Mouse (Mus musculus) liver, embryonic 15.5 days (tissue): ENCODE results near the gene Nxf7. TPM values are rescaled to one million over a fixed set of nuclear protein-coding genes. Genes with fewer than 3 reads are reported as not detected.
"Not testable (repeated sequence)": the region's sequence is repeated elsewhere in the genome, so short reads cannot be mapped to it uniquely, and the experiment has no call there.

Source experiments
- ATAC-seq: fragments of 200-750 bp; cut with Nextera tagmentation; 2 replicates; pipeline ENCODE4 v1.8.0; 2017; ENCODE audit warnings: moderate number of reproducible peaks, mild to moderate bottlenecking, moderate library complexity; ENCODE audit not compliant: insufficient read depth
- H3K27ac ChIP-seq: fragments of 300-500 bp; sonication (generic); replicated peaks from 2 replicates; pipeline ENCODE4 v1.5.1; 2015; ENCODE audit warnings: mild to moderate bottlenecking, inconsistent platforms
- H3K27me3 ChIP-seq: fragments of 300-500 bp; sonication (generic); 2 replicates; pipeline ENCODE4 v1.6.1; 2015; ENCODE audit warnings: mild to moderate bottlenecking, inconsistent platforms
- H3K36me3 ChIP-seq: fragments of 300-500 bp; sonication (generic); replicated peaks from 2 replicates; pipeline ENCODE4 v1.6.1; 2015; ENCODE audit warnings: moderate library complexity, mild to moderate bottlenecking, inconsistent platforms
- H3K4me1 ChIP-seq: fragments of 300-500 bp; sonication (generic); replicated peaks from 2 replicates; pipeline ENCODE4 v1.6.1; 2015; ENCODE audit warnings: inconsistent platforms
- H3K4me2 ChIP-seq: fragments of 300-500 bp; sonication (generic); 2 replicates; pipeline ENCODE4 v1.6.1; 2015; ENCODE audit warnings: moderate library complexity, mild to moderate bottlenecking, inconsistent platforms
- H3K4me3 ChIP-seq: fragments of 300-500 bp; sonication (generic); replicated peaks from 2 replicates; pipeline ENCODE4 v1.5.1; 2015; ENCODE audit warnings: mild to moderate bottlenecking, inconsistent platforms
- H3K9ac ChIP-seq: fragments of 300-500 bp; sonication (generic); 2 replicates; pipeline ENCODE4 v1.6.1; 2015; ENCODE audit warnings: moderate library complexity, mild to moderate bottlenecking, inconsistent platforms
- H3K9me3 ChIP-seq: fragments of 300-500 bp; sonication (generic); replicated peaks from 2 replicates; pipeline ENCODE4 v1.6.1; 2016; ENCODE audit warnings: inconsistent platforms
- WGBS: fragments of 180-500 bp; shearing (Covaris S2); methylation state at CpG from one replicate; pipeline ENCODE4 v1.1.7; 2015; ENCODE audit warnings: mixed read lengths; ENCODE audit not compliant: insufficient replicate concordance; 5-methylcytosine and 5-hydroxymethylcytosine counted together
- polyA plus RNA-seq: library from polyadenylated mRNA; unstranded; fragments of >200 nt; fragmentation: Nextera tagmentation; extraction: Ambion mirVana; gene quantifications from 2 replicates; pipeline ENCODE4 v1.2.1, GENCODE M21; 2015

Nxf7 gene
- 0.09 TPM in 1 of 2 replicates, not detected in the other for polyA plus RNA-seq

DNA sequence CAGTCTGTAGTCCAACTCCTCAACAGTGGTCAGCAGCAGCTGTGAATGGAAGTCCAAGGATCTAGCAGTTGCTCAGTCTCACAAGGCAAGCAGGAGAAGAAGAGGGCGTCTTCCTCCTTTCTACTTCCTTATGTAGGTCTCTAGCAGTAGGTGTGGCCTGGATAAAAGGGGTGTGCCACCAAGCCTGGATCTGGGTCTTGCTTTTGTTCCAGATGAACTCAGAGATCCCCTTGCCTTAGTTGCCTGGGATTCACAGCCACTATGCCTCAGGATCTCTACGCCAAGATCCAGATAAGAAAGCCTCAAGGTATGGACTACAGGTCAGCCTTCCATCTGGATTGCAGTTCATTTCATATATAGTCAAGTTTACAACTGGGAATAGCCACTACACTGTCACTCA lies at the start of gene Nxf7:
Gene Nxf7 (minus strand): TSS at position 101 of the 400 bp plus-strand sequence.
- Histone ChIP-seq H3K9ac (no peak within 1 kb of the TSS), H3K4me1 (no peaks in the 10 kb centered on the region), H3K4me3 (no peak within 1 kb of the TSS), H3K27ac (no peak within 1 kb of the TSS), H3K36me3 (no peaks in the 10 kb centered on the region), H3K9me3 (no peaks in the 10 kb centered on the region), H3K4me2 (no peak within 1 kb of the TSS), H3K27me3 (no peaks in the 10 kb centered on the region)
- 41% methylated on average over 2 of the region's 2 CpGs for WGBS
- no peak for ATAC-seq

DNA sequence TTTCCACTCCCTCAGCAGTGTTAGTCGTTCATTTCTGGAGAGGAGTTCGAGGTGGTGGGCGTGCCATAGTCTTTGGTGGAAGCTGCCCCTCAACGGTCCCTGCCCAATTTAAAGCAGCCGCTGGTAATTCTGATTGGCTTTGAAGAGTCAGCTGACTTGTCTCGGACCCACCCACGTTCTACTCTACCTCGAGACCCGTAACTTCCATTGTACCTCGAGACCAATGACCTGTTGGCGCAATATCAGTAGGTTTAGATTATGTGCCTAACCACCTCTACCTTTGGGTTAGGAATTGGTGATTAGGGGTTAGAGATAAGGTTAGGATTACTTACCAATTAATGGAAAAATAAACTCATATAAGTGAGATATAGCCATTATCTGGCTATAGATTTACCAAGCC lies 29.0 kb upstream of the Nxf7 start, which contains the start of gene Prame:
Gene Prame (minus strand): TSS at position 101 of the 400 bp plus-strand sequence.
- Histone ChIP-seq H3K36me3 (no peaks in the 10 kb centered on the region), H3K27ac (no peak within 1 kb of the TSS), H3K9me3 (no peaks in the 10 kb centered on the region), H3K4me3 (no peak within 1 kb of the TSS), H3K4me2 (no peak within 1 kb of the TSS), H3K27me3 (no peaks in the 10 kb centered on the region), H3K9ac (no peak within 1 kb of the TSS), H3K4me1 (no peaks in the 10 kb centered on the region)
- ATAC-seq: no peak
- 71% methylated on average over 11 of the region's 11 CpGs for WGBS

DNA sequence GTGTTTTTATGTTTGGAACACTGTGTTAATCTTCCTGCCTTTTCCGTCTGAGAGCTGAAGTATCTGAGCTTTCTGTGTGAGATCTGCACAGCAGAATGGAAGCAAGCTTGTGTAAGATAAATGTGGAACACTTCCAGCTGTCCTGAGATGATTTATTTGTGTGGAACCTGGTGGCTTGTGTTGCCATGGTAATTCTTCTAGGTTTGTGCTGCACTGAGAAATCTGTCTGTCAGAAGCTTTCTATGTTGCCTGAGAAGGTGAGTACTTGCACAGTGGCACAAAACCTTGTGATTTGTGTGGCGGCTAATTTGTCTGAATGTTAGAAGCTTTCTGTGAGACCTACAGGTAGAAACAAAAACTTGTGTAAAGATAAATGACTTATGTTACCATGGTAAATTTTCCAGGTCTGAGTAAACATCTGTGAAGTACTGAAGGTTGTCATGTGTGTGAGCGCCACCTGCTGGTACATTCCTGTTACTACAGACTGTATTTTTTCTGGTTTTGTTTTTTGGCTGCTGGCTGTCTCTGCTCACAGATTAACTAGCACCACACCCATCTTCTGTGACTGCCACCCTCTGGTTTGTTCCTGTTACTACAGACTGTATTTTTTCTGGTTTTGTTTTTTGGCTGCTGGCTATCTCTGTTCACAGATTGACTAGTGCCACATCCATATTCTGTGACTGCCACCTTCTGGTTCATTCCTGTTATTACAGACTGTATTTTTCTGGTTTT lies 2.9 kb upstream of the Nxf7 start:
- not testable (repeated sequence) for ATAC-seq, H3K4me1 ChIP-seq, H3K9me3 ChIP-seq, H3K27me3 ChIP-seq, H3K9ac ChIP-seq, H3K4me2 ChIP-seq, H3K27ac ChIP-seq, H3K36me3 ChIP-seq, H3K4me3 ChIP-seq
- WGBS: 52% methylated on average over 3 of the region's 3 CpGs

DNA sequence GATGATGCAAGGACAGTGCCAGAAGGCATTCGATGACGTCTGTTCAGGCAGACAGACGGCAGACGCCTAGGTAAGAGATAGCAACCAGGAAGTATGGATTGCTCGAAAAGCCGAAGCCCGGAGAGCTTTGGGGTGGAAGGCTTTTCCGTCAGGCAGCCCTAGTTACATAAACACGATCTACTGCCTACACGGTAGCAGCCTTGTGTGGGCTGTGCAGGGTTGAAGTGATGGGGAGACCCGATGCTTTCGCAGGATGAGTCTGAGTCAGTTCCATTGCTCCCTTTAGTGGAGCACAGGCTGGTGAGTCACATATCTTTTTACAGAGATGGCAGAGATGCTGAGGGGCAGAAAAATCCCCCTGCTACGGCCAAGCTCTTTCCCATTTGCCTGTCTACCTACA lies 481 bp downstream of the Nxf7 start:
- H3K27ac ChIP-seq: no peak overlapping the region
- no peak overlapping the region for H3K9ac ChIP-seq
- H3K9me3 ChIP-seq: no peaks in the 10 kb centered on the region
- no peak overlapping the region for H3K4me3 ChIP-seq
- H3K4me1 ChIP-seq: no peaks in the 10 kb centered on the region
- H3K4me2 ChIP-seq: no peak overlapping the region
- no peaks in the 10 kb centered on the region for H3K27me3 ChIP-seq
- 69% methylated on average over 13 of the region's 13 CpGs for WGBS
- no peaks in the 10 kb centered on the region for H3K36me3 ChIP-seq
- no peak for ATAC-seq

DNA sequence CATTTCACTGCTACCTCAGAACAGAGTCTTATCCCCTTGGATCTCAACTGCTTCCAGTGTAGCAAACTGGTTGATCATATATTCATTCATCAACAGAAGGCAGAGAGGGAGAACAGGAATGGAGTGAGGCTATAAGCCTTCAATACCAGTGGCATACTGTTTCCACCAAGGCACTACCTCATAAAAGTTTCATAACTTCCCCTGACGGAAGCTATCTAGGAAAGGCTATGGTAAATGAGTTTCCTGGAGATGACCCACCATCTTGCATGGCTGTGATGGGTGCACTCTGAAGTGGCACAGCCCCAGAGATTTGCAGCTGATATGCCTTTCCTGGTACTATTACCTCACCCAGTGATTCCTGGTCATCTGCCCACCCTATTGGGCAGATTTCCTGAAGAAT lies 22.2 kb downstream of the Nxf7 start:
- Histone ChIP-seq H3K4me1 (no peaks in the 10 kb centered on the region), H3K9me3 (no peaks in the 10 kb centered on the region), H3K36me3 (no peaks in the 10 kb centered on the region), H3K27ac (no peak overlapping the region), H3K9ac (no peak overlapping the region), H3K27me3 (no peaks in the 10 kb centered on the region), H3K4me2 (no peak overlapping the region), H3K4me3 (no peak overlapping the region)
- no peak for ATAC-seq
- 76% methylated on average over 1 of the region's 1 CpGs for whole genome bisulfite sequencing

DNA sequence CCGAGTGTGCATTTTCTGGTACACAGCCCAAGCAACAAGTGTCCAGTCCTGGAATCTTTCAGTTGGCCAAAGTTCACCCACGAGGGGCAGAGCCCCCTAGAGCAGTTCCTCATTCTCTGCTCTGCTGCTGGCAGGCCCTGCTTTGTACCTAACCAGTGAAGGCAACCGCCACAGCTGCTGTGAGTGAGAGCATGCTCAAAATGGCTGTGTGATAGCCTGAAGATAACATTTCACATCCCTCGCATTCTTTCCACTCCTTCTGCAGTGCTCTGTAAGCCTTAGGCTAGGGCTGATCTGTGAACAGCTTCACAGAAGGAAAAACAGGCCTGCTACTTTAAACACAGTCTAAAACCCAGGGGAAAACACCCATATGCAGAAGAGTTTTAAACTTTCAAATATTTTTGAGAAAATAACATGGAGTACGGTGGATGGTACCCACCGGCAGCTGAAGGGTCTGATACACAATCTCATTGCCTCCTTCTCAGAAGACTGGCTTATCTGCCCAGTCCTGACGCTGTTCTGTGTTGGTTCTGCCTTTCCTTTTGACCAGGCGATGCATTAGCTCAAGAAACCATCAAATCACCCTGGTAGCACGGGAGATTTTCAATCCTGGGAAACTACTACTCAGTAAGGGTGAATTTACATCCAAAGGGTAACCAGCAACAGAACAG lies 23.5 kb downstream of the Nxf7 start:
- not testable (repeated sequence) for H3K4me3 ChIP-seq, H3K27me3 ChIP-seq, H3K4me1 ChIP-seq, H3K9me3 ChIP-seq, ATAC-seq, H3K36me3 ChIP-seq, H3K27ac ChIP-seq, H3K9ac ChIP-seq
- WGBS: 32% methylated on average over 9 of the region's 9 CpGs
- H3K4me2 ChIP-seq: 0 out of 2 replicates have a peak overlapping the region, but pooled peaks have one; percentile 10

DNA sequence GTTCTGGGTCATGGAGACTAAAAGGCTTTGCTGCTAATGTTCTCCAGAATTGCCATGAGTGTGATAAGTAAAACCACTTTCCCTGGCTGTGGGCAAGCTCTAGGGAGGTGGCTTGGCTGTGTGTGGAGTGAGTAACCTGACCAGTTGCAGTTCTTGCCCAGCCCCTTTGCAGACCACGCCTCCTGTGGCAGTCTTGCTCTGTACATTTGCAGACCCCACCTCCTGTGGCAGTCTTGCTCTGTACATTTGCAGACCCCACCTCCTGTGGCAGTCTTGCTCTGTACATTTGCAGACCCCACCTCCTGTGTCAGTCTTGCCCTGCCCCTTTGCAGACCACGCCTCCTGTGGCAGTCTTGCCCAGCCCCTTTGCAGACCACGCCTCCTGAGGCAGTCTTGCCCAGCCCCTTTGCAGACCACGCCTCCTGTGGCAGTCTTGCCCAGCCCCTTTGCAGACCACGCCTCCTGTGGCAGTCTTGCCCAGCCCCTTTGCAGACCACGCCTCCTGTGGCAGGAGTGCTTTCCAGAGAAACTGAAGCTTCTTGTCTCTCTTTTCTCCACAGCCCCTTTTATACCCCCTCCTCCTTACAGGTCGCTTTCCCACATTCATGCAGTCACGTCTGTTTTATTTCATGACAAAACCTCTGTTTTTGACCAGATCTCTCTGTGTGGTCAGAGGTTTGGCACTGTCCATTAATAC lies 24.2 kb downstream of the Nxf7 start:
- H3K36me3 ChIP-seq, H3K9me3 ChIP-seq, H3K4me3 ChIP-seq, H3K9ac ChIP-seq, H3K27me3 ChIP-seq, ATAC-seq, H3K4me1 ChIP-seq, H3K27ac ChIP-seq: not testable (repeated sequence)
- 16% methylated on average over 8 of the region's 8 CpGs for WGBS
- 0 out of 2 replicates have a peak overlapping the region, but pooled peaks have one; percentile 10 for H3K4me2 ChIP-seq

DNA sequence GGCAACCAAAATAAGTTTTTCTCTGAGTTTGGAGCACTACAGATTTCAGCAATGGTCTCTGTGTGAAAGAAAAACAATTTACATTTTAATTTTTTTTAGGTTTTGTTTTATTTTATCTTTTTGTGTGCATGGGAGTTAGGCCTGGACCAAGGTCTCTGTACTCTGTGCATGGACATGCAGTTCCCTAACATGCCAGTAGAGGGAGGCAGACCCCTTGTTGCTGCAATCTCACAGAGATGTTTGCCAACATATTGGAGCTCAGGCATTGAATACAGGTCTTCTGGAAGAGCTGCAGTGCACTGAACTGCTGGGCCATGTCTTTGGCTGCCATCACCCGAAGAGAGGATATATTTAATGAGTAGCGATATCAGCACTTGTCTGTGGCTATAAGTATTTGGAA lies 29.1 kb downstream of the Nxf7 start:
- not testable (repeated sequence) for H3K27ac ChIP-seq, H3K36me3 ChIP-seq, H3K9me3 ChIP-seq, H3K27me3 ChIP-seq, ATAC-seq, H3K4me1 ChIP-seq, H3K9ac ChIP-seq, H3K4me2 ChIP-seq, H3K4me3 ChIP-seq
- WGBS: 18% methylated on average over 1 of the region's 2 CpGs

DNA sequence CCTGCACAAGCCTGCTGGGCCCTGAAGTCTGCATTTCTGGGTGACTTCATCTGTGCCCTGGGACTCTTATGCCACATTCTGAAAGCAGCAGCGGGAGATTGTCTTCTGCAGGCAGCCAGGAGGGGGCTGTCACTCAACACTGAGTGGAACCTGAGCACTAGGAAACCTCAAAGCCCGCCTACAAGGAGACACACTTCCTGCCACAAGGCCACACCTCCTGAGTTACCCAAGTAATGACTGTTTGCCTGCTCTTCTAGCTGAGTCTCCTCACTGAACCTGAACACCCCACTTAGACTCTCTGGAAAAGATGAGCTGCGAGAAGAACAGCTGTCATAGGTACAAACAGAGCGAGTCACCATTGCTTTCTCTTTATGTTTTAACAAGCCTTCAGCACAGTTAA lies 33.6 kb downstream of the Nxf7 start:
- H3K4me3 ChIP-seq, H3K36me3 ChIP-seq, H3K4me2 ChIP-seq, H3K9me3 ChIP-seq, H3K27me3 ChIP-seq, H3K27ac ChIP-seq, H3K9ac ChIP-seq, ATAC-seq, H3K4me1 ChIP-seq: not testable (repeated sequence)
- WGBS: 34% methylated on average over 4 of the region's 4 CpGs

DNA sequence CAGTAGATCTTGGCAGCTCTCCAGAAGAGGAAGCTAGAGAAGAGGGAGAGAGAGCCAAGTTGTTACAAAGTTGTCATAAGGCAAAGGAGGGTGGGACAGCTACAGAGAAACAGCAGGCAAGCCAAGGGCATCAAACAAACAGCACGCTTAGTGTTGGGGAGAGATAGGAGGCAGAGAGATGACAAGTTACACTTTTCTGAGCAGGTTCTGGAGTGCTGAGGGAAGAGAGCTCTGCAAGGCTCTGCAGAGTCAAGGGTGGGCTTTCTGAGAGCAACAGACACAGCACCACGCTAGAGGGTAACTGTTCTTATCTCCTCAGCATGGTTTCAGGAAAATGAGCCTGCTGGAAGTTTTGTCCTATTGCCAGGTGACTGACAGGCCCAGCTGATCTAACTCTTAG lies 35.7 kb downstream of the Nxf7 start:
- no peak overlapping the region for H3K27ac ChIP-seq
- H3K36me3 ChIP-seq: no peaks in the 10 kb centered on the region
- H3K9me3 ChIP-seq: no peaks in the 10 kb centered on the region
- no peaks in the 10 kb centered on the region for H3K27me3 ChIP-seq
- no peak overlapping the region for H3K9ac ChIP-seq
- 18% methylated on average over 2 of the region's 2 CpGs for WGBS
- ATAC-seq: no peak
- H3K4me2 ChIP-seq: no peak overlapping the region
- H3K4me1 ChIP-seq: no peaks in the 10 kb centered on the region
- H3K4me3 ChIP-seq: no peak overlapping the region

DNA sequence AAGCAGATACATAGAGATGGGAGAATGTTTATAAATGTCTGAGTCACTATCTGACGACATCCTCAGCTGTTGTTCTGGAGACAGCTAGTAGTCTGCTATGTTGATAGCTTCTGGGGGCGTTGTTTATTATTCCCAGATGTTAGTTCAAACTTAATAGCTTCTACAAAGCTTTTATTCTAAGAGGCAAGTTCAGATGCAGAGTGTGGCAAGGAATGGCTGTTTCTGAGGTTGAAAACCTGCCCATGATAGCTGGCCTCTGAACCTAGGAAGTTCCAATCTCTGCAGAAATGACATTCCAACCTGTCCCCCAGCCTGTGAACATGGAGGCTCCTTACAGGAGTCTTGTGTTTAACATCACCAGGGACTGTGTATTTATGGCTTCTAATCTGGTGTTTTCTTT lies 36.9 kb downstream of the Nxf7 start:
- not testable (repeated sequence) for H3K4me3 ChIP-seq, H3K36me3 ChIP-seq, H3K4me1 ChIP-seq, H3K27me3 ChIP-seq, H3K9ac ChIP-seq, ATAC-seq, H3K4me2 ChIP-seq, H3K9me3 ChIP-seq, H3K27ac ChIP-seq
- 25% methylated on average over 2 of the region's 2 CpGs for WGBS
